ENCODE assay signal across 21 mouse cellular contexts in the genomic region with DNA sequence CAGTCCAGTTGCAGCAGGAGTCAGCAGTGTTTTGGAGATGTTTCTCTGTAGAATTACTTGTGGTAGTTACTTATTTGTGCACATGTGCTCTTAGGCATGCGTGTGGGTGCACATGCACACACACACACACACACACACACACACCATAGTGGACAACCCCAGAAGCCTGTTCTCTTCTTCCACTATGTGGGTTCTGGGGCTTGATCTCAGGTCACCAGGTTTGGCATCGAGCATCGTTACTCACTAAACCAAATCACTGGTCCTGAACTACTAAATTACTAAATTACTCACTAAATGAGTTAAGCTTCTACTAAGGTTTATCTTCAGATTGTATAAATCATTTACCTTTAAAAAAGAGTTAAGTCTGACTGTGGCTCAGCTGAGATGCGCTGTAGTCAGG. TPM values are rescaled to one million over a fixed set of nuclear protein-coding genes. Genes with fewer than 3 reads are reported as not detected.
DNase-seq lines count a peak whose midpoint lies in the region; ATAC-seq lines count a peak whose summit lies in the region.
"Had no signal": no experiment of that assay in that cellular context is flagged by ENCODE, and none has a peak within 500 bp of the region (broad histone marks: within the 10 kb centered on the region; RNA-seq: fewer than 3 reads in every experiment).

No protein-coding gene starts in this region.

- 0 out of 2 replicates have a peak overlapping the region, but pooled peaks have one; percentile 46 for H3K27ac ChIP-seq in kidney, embryonic 16.5 days (ENCODE audit: low read length)
- H3K27ac ChIP-seq: embryonic facial prominence, embryonic 10.5 days; forebrain, embryonic 13.5 days; heart, embryonic 13.5 days; hindbrain, embryonic 15.5 days had no signal

- H3K4me2 ChIP-seq in kidney, embryonic 16.5 days (replicated peaks; ENCODE audit: low read depth, low read length), result no peak overlapping the region
- H3K4me2 ChIP-seq: forebrain, embryonic 13.5 days; heart, embryonic 13.5 days; hindbrain, embryonic 15.5 days had no signal

- ATAC-seq in kidney, embryonic 16.5 days (ENCODE audit: low FRiP score, low TSS enrichment), result peak; percentile 79; the same call in 1 of the 2 replicates
- ATAC-seq: activated CD4-positive, CD25-positive, alpha-beta regulatory T cell, adult 4 months; forebrain, embryonic 13.5 days; forebrain, postnatal 0 days had no signal

- no peaks in the 10 kb centered on the region for H3K36me3 ChIP-seq in kidney, embryonic 16.5 days (ENCODE audit: insufficient read depth, low read length)
- H3K36me3 ChIP-seq: embryonic facial prominence, embryonic 10.5 days; heart, embryonic 13.5 days; hindbrain, embryonic 15.5 days had no signal

- H3K4me1 ChIP-seq in kidney, embryonic 16.5 days (ENCODE audit: insufficient read depth, low read length), result no peaks in the 10 kb centered on the region
- H3K4me1 ChIP-seq: forebrain, embryonic 13.5 days; heart, embryonic 13.5 days; hindbrain, embryonic 15.5 days had no signal

- H3K4me3 ChIP-seq in kidney, embryonic 16.5 days (ENCODE audit: low read length), result no peak overlapping the region
- H3K4me3 ChIP-seq: embryonic facial prominence, embryonic 10.5 days; forebrain, embryonic 13.5 days; heart, embryonic 13.5 days; hindbrain, embryonic 15.5 days had no signal

- H3K9me3 ChIP-seq in kidney, embryonic 16.5 days (ENCODE audit: low read length), result no peaks in the 10 kb centered on the region
- H3K9me3 ChIP-seq: embryonic facial prominence, embryonic 10.5 days; forebrain, embryonic 13.5 days; heart, embryonic 13.5 days; hindbrain, embryonic 15.5 days had no signal

- 0 out of 2 replicates have a peak, but pooled peaks cover 2% of the 10 kb centered on the region for H3K27me3 ChIP-seq in kidney, embryonic 16.5 days (ENCODE audit: insufficient read depth, low read length)
- H3K27me3 ChIP-seq: forebrain, embryonic 13.5 days; hindbrain, embryonic 15.5 days had no signal

- no peak overlapping the region for H3K9ac ChIP-seq in kidney, embryonic 16.5 days (replicated peaks; ENCODE audit: low read length)
- H3K9ac ChIP-seq: forebrain, embryonic 13.5 days; forebrain, postnatal 0 days; heart, embryonic 13.5 days; hindbrain, embryonic 15.5 days had no signal

- DNase-seq in kidney, adult 11 months, result peak; percentile 28
- no peak for DNase-seq in kidney, adult 18-20 months
- peak; percentile 48 to 55 for DNase-seq in kidney, postnatal 36 days
- DNase-seq in left cerebral cortex, adult 9 months (ENCODE audit: low spot score in 2 of 2), result no peak
- no peak for DNase-seq in right cerebral cortex, postnatal 25 days
- DNase-seq in B cell, adult 2 months, result no peak
- DNase-seq: adrenal gland, postnatal 36 days; cerebellum, adult 2 months; cerebellum, postnatal 10 days; forebrain, postnatal 0 days; gastrocnemius, postnatal 14 days; heart, postnatal 36 days had no signal

- 67% methylated on average over 4 of the region's 4 CpGs for WGBS in kidney, embryonic 16.5 days

RNA-seq across cellular contexts. Expression of gene Chrnb4, which starts 9.5 kb away (rescaled TPM):
- polyA plus RNA-seq in kidney, embryonic 16.5 days (2015; fragmentation: Nextera tagmentation; extraction: Ambion mirVana), result 2.9 and 3.8 TPM in 2 replicates
- polyA plus RNA-seq: activated CD4-positive, CD25-positive, alpha-beta regulatory T cell, adult 4 months had no signal

RNA-seq across cellular contexts. Expression of gene Chrna3, which starts 31.7 kb away (rescaled TPM):
- 0.57 and 1.0 TPM in 2 replicates for polyA plus RNA-seq in kidney, embryonic 16.5 days (2015; fragmentation: Nextera tagmentation; extraction: Ambion mirVana)
- polyA plus RNA-seq: activated CD4-positive, CD25-positive, alpha-beta regulatory T cell, adult 4 months; C2C12; gonadal fat pad, adult 2 months; heart, postnatal 0 days had no signal

Comparison
In these comparisons a context has a peak if more than half of its experiments do, and no peak if none do; other contexts are left out.
1. DNase-seq: peak in kidney, adult 11 months (single experiment) and kidney, postnatal 36 days (2 of 2); none in kidney, adult 18-20 months (single experiment), left cerebral cortex, adult 9 months (0 of 2), right cerebral cortex, postnatal 25 days (single experiment) and B cell, adult 2 months (0 of 2).